Mouse (Mus musculus) brain, adult 10 weeks (tissue): Measurements from ENCODE around the gene Olfr681. TPM values are rescaled to one million over a fixed set of nuclear protein-coding genes. Genes with fewer than 3 reads are reported as not detected.

Experiments used
- polyA plus RNA-seq: library from polyadenylated mRNA; stranded (reverse); fragments of 350-450 nt; fragmentation: Illumina TruSeq; extraction: RNeasy Lipid Tissue Mini Kit (QIAGEN cat#74804); gene quantifications from one replicate; pipeline ENCODE4 v1.2.3, GENCODE M21; 2015; ENCODE audit warnings: low read depth, low replicate concordance

The Olfr681 gene
- not detected for polyA plus RNA-seq

GRCm38 (mm10) chr7:105116536-105116935 is at the start of gene Olfr681:
Olfr681 (plus strand) TSS chr7:105116836.

DNA sequence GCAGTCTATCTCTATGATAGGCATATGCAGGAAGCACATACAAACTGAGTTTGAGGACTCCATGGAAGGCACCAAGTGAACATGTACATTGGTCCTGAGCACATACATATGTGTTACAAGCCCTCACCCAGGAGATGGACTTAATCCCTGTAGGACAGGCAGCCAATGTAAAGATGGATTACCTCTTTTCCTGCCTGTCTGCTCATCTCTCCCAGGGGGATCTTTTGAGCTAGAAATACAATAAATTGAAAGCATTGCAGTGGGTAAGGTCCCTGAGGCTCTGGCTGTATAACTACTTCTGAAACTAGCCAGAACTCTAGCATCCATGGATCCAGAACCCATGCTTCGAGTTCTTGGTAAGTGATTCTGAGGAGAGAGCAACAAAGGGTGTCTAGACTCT is 35.7 kb upstream of the Olfr681 start, which contains the start of gene Olfr679:
Gene Olfr679, plus strand, starts transcription at position 301 of the 400 bp plus-strand sequence.

GRCm38 (mm10) chr7:105092717-105093116 is 23.9 kb upstream of the Olfr681 start, which contains the start of gene Olfr680-ps1:
Olfr680-ps1 (minus strand) TSS chr7:105092817.

GRCm38 (mm10) chr7:105146912-105147311 is 30.3 kb downstream of the Olfr681 start, which contains the start of gene Olfr683:
Olfr683 (minus strand) TSS chr7:105147012.

GRCm38 (mm10) chr7:105163553-105163952 is 46.9 kb downstream of the Olfr681 start, which contains the start of gene Olfr684:
Olfr684 (minus strand) TSS chr7:105163653.

Other genes with a start within 250 kb of the Olfr681 start
- gene Olfr665, start 238.8 kb upstream of the Olfr681 start, polyA plus RNA-seq = not detected
- gene Olfr666, start 220.9 kb upstream of the Olfr681 start, polyA plus RNA-seq = not detected
- gene Olfr667, start 195.4 kb upstream of the Olfr681 start, polyA plus RNA-seq = not detected
- not detected for gene Olfr668, start 188.8 kb upstream of the Olfr681 start, polyA plus RNA-seq
- gene Olfr669, start 182.6 kb upstream of the Olfr681 start, polyA plus RNA-seq = not detected
- not detected for gene Olfr670, start 154.2 kb upstream of the Olfr681 start, polyA plus RNA-seq
- not detected for gene Olfr671, start 137.7 kb upstream of the Olfr681 start, polyA plus RNA-seq
- not detected for gene Olfr672, start 114.8 kb upstream of the Olfr681 start, polyA plus RNA-seq
- gene Olfr675, start 88.4 kb upstream of the Olfr681 start, polyA plus RNA-seq = not detected
- gene Olfr676, start 84.1 kb upstream of the Olfr681 start, polyA plus RNA-seq = not detected
- not detected for gene Olfr677, start 65.5 kb upstream of the Olfr681 start, polyA plus RNA-seq
- gene Olfr678, start 52.4 kb upstream of the Olfr681 start, polyA plus RNA-seq = not detected
- not detected for gene Olfr679, start 35.6 kb upstream of the Olfr681 start, polyA plus RNA-seq
- gene Olfr680-ps1, start 24.0 kb upstream of the Olfr681 start, polyA plus RNA-seq = not detected
- gene Olfr683, start 30.2 kb downstream of the Olfr681 start, polyA plus RNA-seq = not detected
- not detected for gene Olfr684, start 46.8 kb downstream of the Olfr681 start, polyA plus RNA-seq
- gene Olfr685, start 69.2 kb downstream of the Olfr681 start, polyA plus RNA-seq = not detected
- not detected for gene Olfr686, start 90.6 kb downstream of the Olfr681 start, polyA plus RNA-seq
- not detected for gene Olfr688, start 171.3 kb downstream of the Olfr681 start, polyA plus RNA-seq
- not detected for gene Olfr689, start 194.3 kb downstream of the Olfr681 start, polyA plus RNA-seq
- gene Olfr690, start 217.3 kb downstream of the Olfr681 start, polyA plus RNA-seq = not detected
- not detected for gene Olfr691, start 225.4 kb downstream of the Olfr681 start, polyA plus RNA-seq